Mouse (Mus musculus) layer of hippocampus, adult 9-11 months (tissue): ENCODE data around the gene Olfr433.
"Not testable (repeated sequence)": the region's sequence is repeated elsewhere in the genome, so short reads cannot be mapped to it uniquely, and the experiment has no call there.

Experiments used
- DNase-seq: peaks from one replicate; pipeline ENCODE4 v3.0.0; 2022

Gene Olfr433

DNA sequence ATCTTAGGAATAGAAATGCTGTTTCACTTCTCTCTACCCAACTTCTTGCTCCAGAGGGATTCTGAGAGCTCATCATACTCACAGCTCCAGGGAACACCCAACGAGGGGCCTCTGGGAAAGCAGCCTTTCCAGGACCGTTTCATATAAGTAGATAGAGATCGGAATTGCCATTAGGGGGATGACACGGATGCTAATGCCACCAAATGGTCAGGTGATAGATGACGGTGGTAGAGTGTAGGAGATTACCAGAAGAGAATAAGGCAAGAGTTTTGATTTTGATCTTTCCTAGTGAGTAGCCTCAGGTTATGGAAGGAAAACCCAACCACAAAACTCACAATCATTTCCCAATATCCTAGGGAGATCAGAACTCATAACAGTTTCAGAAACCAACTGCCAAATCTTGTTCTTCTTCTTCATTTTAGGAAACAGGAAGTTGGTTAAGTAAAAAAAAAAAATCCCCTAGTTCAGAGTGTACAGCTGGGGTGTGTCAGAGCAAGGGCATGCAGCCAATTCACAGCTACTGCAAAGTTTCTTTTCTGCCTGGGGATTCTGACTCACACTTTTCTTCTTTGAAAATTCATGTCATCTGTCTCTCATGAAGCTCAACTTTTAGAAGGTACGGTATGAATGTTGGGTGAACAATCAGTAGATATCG is at the start of gene Olfr433:
Gene Olfr433 (plus strand): TSS at position 183 of the 655 bp plus-strand sequence.
- DNase-seq = peak; percentile 32

DNA sequence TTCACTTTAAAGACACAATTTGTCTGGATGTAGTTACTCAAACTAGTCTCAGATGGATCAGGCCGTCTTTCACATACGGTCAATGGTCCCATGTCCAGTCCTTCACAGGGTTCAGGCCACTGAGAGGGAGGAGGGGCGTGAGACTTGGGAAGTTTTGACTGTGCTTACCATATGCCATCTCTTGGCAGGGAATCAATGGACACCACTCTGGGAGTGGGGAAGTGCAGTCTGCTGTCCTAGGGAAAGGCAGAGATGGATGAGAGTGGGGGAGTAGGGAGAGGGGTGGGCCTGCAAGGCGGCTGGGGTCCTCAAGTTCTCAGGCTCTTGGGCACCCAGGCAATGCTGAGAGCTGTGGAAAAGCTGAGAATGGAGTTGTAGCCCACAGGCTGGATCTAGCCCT is 45.5 kb upstream of the Olfr433 start:
- no peak for DNase-seq

DNA sequence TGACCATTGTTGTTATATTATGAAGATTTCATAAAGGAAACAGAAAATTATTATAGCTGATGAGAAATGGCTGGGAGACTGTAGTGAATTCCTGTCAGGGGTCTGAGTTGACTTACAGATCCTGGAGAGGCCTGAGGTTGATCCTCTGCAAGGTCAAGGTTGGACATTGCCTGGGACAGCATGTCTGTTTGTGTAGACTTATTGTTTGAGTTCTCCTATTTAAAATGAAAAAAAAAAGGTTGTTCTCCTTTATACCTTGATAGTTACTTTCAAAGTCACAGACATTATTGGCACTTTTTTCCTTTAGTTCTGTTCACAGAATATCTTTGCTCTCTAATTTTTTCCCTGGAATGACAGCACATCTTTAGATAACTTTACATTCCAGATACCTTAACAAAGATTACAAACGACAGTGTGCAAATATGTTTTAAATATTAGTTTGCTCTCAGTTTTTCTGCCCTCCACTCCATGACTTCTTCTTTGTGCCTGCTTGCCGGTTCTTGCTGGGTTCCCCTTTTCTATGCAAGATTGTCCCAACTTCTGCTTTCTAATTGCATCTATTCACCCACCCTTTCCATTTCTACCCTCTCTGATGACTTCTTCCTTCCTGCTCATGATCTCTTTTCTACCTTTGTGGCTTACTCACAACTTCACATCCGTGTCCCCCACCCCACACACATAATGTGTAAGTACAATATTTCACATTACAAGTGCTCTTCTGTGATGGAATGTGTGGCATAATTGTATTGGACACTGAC is 36.0 kb upstream of the Olfr433 start:
- not testable (repeated sequence) for DNase-seq

DNA sequence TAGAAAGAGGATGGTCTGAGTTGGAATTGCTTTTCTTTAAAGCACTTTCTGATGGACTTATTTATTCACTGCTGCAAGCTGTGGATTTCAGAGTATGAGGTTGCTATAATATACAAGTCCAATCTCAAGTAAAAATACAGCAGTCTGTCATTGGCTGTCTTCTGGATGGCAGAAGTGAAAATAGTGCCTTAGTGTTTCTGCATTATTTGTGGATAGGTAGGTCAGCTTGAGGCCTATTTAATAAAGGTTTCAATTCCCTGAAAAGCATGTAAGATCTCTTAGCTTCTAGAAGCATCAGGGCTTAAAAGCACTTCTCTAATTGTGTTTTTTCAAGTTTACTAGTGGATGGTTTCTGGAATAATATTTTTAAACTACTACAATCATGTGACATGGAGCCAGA is 33.5 kb upstream of the Olfr433 start:
- DNase-seq = not testable (repeated sequence)

DNA sequence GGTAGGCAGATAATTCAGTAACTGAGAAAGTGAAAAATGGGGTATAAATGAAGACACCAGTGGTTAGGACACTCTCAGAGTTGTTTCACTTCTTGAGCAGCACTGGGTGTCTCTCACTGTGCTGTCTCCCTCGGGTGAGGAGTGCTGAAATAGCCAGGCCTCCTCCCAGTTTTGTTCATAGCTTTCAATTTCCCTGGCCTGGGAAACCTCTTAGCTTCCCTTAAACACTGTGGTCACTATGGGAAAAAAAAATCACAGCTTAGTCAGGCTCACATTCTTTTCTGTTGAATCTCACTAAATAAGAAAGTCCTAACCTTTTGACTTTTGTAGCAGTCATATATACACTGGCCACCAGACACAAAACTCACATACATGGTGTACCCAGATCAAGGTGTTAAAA is 8.8 kb upstream of the Olfr433 start, which contains the start of gene Ifi205:
Gene Ifi205 (minus strand): TSS at position 113 of the 400 bp plus-strand sequence.
- DNase-seq = no peak

DNA sequence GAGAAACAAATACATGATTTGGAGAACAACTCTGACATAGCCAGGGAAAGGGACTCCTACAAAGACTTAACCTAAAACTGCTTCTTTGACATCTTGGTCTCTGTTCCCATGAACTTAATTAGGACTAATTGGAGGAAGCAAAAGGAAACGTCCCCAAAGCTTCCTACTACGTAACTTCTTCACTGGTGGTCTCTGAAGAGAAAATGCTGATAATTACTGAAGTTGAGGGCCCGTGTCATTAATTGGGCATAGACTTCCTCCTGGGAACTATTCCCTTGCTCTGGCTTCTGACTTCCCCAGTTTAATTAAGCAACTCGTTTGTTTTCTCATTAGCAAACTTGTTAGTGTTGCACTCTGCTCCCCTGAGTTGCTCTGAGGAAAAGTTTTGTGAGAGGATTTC is 4.7 kb upstream of the Olfr433 start:
- DNase-seq = no peak

DNA sequence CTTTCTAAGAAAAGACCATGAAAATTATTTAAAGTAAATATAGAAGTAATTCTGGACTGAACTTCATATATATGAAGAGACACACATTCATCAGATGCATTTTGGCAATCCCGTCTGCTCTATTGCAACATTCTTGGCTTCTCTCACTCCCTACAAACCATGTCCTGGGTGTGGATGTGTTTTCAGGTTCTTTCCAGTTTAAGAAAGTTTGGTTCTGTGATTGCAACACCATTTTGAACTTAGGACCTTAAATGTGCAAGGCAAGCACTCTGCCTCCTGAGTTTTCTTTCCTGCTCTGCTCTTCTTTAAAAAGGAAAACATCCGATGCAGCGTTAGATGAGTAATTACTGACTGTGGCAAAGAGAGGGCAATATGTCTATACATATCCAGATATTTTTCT is 2.0 kb upstream of the Olfr433 start:
- no peak for DNase-seq

DNA sequence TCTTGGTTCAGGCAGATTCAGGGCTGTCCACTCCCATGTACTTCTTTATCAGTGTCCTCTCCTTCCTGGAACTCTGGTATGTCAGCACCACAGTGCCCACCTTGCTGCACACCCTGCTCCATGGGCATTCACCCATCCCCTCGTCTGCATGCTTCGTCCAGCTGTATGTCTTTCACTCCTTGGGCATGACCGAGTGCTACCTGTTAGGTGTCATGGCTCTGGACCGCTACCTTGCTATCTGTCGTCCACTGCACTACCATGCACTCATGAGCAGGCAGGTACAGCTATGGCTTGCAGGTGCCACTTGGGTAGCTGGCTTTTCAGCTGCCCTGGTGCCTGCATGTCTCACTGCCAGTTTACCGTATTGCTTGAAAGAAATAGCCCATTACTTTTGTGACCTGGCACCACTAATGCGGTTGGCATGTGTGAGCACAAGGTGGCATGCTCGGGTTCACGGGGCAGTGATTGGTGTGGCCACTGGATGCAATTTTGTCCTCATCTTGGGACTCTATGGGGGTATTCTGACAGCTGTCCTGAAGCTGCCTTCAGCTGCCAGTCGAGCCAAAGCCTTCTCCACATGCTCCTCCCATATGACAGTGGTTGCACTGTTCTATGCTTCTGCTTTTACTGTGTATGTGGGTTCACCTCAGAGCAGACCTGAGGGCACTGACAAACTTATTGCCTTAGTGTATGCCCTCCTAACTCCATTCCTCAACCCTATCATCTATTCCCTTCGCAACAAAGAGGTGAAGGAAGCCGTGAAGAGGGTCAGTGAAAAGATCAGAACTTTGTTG is 1.8 kb downstream of the Olfr433 start:
- not testable (repeated sequence) for DNase-seq

DNA sequence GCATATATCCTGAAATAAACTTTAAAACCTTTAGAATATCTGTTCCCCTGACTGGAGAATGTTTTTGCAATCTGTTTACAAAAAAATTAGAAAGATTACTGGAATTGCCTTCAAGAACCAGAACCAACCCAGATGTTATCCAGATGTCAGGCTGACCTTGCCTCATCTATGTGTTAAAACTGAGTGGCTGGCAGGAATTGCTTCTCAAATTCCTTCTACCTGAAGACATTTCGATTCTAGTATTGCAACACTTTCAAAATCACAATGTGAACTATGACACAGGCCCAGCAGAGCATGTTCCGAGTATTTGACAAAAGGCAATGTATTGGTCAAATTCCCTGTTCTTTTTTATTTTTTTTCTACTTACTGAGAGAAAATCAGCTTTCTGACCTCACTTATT is 3.9 kb downstream of the Olfr433 start:
- no peak for DNase-seq

DNA sequence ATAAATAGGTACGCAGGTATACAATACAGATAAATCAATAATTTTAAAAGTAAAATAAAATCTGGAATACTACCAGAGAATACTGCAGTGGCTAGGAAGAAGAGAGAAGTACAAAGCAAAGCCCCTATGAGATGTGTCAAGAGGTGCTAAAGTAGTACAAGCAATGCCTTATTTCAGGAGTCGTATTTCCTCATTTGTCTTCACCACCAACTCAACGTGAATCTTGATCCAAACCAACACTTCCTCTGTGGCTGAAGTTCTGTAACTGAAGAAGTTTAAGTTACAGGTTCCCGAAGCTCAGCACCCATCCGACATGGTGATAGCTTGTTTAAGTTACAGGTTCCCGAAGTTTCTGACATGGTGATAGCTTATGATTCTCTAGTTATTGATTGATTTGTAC is 7.7 kb downstream of the Olfr433 start:
- DNase-seq = not testable (repeated sequence)

DNA sequence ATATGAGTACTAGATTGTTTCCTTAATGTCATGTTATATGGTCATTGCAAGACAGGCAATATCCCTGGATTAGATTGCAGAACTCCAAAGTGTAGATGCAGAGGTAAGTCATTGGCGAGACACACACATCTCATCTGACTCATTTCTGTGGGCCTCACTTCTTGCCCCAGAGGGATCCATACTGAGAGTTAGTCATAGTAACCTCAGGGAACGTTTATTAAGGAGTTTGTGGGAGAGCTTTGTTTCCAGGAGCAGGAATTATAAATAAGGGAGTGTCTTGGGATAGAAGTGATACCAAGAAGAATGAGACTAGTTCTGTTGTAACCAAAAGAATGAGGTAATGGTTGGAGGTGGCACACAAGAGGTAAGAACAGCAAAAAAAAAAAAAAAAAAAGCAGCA is 8.4 kb downstream of the Olfr433 start, which contains the start of gene Olfr432:
Gene Olfr432 (plus strand): TSS at position 313 of the 400 bp plus-strand sequence.
- DNase-seq = no peak

DNA sequence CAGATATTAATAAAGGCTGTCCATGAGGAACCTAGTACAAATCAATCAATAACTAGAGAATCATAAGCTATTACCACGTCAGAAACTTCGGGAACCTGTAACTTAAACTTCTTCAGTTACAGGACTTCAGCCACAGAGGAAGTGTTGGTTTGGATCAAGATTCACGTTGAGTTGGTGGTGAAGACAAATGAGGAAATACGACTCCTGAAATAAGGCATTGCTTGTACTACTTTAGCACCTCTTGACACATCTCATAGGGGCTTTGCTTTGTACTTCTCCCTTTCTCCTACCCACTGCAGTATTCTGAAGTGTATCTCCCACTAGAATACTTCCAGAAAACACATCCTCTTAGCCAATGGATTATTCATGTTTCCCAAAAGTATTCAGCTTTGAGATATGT is 8.9 kb downstream of the Olfr433 start:
- not testable (repeated sequence) for DNase-seq

DNA sequence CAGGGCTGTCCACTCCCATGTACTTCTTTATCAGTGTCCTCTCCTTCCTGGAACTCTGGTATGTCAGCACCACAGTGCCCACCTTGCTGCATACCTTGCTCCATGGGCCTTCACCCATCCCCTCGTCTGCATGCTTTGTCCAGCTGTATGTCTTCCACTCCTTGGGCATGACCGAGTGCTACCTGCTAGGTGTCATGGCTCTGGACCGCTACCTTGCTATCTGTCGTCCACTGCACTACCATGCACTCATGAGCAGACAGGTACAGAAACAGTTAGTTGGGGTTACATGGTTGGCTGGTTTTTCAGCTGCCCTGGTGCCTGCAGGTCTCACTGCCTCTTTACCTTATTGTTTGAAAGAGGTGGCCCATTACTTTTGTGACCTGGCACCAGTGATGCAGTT is 10.0 kb downstream of the Olfr433 start:
- no peak for DNase-seq

DNA sequence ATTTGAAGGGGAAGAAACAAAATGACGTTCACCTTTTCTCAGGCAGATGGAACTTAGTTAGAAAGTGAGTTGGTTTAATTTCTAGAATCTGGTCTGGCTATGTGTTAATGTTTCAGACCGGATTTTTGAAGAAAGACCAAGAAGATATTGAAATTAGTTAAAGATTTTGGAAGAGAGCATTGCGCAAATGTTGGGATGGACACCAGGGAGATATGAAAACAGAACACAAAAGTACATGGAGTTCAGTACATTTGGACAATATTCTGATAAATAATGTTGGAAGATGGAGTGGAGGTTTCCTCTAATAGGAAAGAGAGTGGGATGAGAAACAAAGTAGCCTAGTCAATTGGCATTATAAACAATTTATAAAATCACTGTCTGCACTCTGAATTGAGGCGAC is 11.0 kb downstream of the Olfr433 start:
- DNase-seq = no peak

DNA sequence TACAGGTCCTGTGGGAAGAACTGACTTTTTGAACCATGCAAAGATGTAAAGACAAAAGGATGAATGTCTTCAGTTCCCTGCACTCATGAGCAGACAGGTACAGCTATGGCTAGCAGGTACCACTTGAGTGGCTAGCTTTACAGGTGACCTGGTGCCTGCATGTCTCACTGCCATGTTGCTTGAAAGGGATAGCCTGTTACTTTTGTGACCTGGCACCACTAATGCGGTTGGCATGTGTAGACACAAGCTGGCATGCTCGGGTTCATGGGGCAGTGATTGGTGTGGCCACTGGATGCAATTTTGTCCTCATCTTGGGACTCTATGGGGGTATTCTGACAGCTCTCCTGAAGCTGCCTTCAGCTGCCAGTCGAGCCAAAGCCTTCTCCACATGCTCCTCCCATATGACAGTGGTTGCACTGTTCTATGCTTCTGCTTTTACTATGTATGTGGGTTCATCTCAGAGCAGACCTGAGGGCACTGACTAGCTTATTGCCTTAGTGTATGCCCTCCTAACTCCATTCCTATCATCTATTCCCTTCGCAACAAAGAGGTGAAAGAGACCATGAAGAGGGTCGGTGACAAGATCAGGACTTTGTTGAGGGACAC is 11.5 kb downstream of the Olfr433 start:
- no peak for DNase-seq

DNA sequence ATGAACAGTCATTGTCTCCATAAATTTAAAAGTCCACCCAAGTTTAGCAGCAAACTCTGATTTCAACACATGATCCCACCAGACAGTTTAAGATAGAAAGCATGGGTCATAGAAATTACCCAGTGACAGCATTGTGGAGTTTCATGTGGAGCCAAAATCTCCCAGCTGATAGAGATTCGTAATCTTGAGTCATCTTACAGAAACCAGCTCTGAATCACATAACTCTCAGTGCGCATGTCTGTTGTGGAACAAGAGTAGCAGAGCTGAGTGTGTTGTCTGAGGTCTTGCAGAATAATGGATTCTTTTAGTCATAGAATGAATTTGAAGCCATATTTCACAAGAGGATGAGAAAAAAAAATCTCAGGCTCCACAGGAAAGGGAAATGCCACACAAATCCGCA is 12.5 kb downstream of the Olfr433 start:
- DNase-seq = no peak

DNA sequence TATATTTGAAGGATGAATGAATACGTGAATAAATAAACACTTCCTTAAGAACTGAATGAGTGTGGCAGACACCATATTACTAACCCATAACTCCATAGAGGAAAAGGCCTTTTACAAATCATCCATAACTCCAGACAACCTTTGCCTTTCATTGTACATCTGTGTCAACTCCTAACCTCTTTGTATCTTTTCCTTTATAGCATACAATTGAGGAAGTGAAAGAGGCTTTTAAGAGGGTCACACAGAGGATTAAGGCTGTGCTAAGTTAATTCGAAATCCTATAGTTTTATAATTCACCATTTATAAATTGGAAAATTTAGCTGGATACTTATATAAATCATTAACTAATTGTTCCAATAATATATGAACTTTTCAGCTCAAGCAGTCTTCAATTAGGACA is 14.7 kb downstream of the Olfr433 start:
- no peak for DNase-seq

DNA sequence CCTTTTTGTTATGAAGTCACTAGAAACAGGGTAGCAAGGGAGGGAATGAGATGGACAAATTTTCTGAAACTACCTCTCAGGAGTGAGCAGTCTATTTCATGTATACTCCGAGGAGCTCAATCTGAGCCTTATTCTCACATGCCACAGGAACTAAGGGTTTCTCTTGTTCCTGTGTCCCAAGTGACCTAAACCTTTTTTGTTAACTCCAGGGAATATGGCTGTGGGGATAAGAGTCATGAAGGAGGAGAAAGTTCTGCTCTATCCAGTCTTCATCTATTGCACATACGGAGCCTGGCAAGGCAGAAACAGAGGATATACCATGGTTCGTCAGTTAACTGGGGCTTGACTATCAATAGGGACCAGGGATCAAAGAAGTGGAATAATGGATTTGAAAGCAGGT is 25.8 kb downstream of the Olfr433 start, which contains the start of gene Olfr430:
Gene Olfr430 (plus strand): TSS at position 301 of the 400 bp plus-strand sequence.
- no peak for DNase-seq

DNA sequence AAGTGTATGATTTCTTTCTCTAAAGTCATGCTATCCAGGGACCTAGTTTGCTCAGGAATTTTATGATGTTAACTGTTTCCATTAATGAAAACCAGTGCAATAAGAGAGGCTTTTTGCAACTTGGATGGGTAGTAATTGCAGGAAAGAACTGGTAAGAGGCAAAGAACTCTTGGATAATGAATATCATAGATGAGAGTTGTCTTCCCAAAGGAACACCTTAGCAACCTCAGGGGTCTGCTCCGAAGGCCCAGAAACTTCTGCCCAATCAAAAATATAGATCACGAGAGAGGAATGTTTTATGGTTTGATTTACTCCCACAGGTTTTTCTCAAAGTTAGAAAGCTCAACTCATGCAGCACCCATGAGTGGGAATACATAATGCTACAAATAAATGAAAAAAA is 43.5 kb downstream of the Olfr433 start, which contains the start of gene Olfr429:
Gene Olfr429 (plus strand): TSS at position 301 of the 400 bp plus-strand sequence.
- DNase-seq = no peak
